Mouse (Mus musculus) small intestine, adult 2 months (tissue): ENCODE data around the gene Sprr2d.

Source experiments
- CTCF ChIP-seq: fragments of 200-500 bp; IDR thresholded peaks from 2 replicates; pipeline ENCODE4 v1.5.1; 2012; ENCODE audit warnings: low read depth, mild to moderate bottlenecking, control low read depth, inconsistent platforms, low read length, moderate library complexity, mixed read lengths; ENCODE audit not compliant: insufficient replicate concordance, insufficient read length; ENCODE audit errors: extremely low read depth
- POLR2A ChIP-seq: fragments of 200-500 bp; IDR thresholded peaks from 2 replicates; pipeline ENCODE4 v1.6.1; 2012; ENCODE audit warnings: low read depth, mild to moderate bottlenecking, control low read depth, inconsistent platforms, low read length, moderate library complexity

GRCm38 (mm10) chr3:92373613-92374012 lies 34.7 kb downstream of the Sprr2d start:
- TF ChIP-seq POLR2A, result no peak
- TF ChIP-seq CTCF, result no peak
